Mouse (Mus musculus) embryonic facial prominence, embryonic 15.5 days (tissue): Measurements from ENCODE around the gene Mllt10. TPM values are rescaled to one million over a fixed set of nuclear protein-coding genes. Genes with fewer than 3 reads are reported as not detected.

Source experiments
- ATAC-seq: fragments of 200-750 bp; cut with Nextera tagmentation; 2 replicates; pipeline ENCODE4 v1.8.0; 2017; ENCODE audit warnings: low read depth, moderate TSS enrichment; ENCODE audit not compliant: insufficient number of reproducible peaks, low FRiP score, low TSS enrichment
- H3K27ac ChIP-seq: fragments of 300-500 bp; sonication (generic); replicated peaks from 2 replicates; pipeline ENCODE4 v1.5.1; 2015; ENCODE audit warnings: mild to moderate bottlenecking, inconsistent platforms
- H3K27me3 ChIP-seq: fragments of 300-500 bp; sonication (generic); 2 replicates; pipeline ENCODE4 v1.6.1; 2015; ENCODE audit warnings: inconsistent platforms
- H3K36me3 ChIP-seq: fragments of 300-500 bp; sonication (generic); 2 replicates; pipeline ENCODE4 v1.6.1; 2015; ENCODE audit warnings: mild to moderate bottlenecking, inconsistent platforms
- H3K4me1 ChIP-seq: fragments of 300-500 bp; sonication (generic); 2 replicates; pipeline ENCODE4 v1.6.1; 2015; ENCODE audit warnings: inconsistent platforms
- H3K4me2 ChIP-seq: fragments of 300-500 bp; sonication (generic); replicated peaks from 2 replicates; pipeline ENCODE4 v1.6.1; 2015; ENCODE audit warnings: mild to moderate bottlenecking, inconsistent platforms
- H3K4me3 ChIP-seq: fragments of 300-500 bp; sonication (generic); replicated peaks from 2 replicates; pipeline ENCODE4 v1.5.1; 2015; ENCODE audit warnings: mild to moderate bottlenecking, inconsistent platforms
- H3K9ac ChIP-seq: fragments of 300-500 bp; sonication (generic); 2 replicates; pipeline ENCODE4 v1.6.1; 2015; ENCODE audit warnings: inconsistent platforms
- H3K9me3 ChIP-seq: fragments of 300-500 bp; sonication (generic); replicated peaks from 2 replicates; pipeline ENCODE4 v1.6.1; 2016; ENCODE audit warnings: inconsistent platforms
- WGBS: fragments of 180-500 bp; shearing (Covaris S2); methylation state at CpG from one replicate; pipeline ENCODE4 v1.1.7; 2015; 5-methylcytosine and 5-hydroxymethylcytosine counted together
- polyA plus RNA-seq: library from polyadenylated mRNA; unstranded; fragments of >200 nt; fragmentation: Nextera tagmentation; extraction: Ambion mirVana; gene quantifications from 2 replicates; pipeline ENCODE4 v1.2.1, GENCODE M21; 2015

Gene Mllt10
- polyA plus RNA-seq, 1 experiment from 2014 or later = 70.1 TPM

DNA sequence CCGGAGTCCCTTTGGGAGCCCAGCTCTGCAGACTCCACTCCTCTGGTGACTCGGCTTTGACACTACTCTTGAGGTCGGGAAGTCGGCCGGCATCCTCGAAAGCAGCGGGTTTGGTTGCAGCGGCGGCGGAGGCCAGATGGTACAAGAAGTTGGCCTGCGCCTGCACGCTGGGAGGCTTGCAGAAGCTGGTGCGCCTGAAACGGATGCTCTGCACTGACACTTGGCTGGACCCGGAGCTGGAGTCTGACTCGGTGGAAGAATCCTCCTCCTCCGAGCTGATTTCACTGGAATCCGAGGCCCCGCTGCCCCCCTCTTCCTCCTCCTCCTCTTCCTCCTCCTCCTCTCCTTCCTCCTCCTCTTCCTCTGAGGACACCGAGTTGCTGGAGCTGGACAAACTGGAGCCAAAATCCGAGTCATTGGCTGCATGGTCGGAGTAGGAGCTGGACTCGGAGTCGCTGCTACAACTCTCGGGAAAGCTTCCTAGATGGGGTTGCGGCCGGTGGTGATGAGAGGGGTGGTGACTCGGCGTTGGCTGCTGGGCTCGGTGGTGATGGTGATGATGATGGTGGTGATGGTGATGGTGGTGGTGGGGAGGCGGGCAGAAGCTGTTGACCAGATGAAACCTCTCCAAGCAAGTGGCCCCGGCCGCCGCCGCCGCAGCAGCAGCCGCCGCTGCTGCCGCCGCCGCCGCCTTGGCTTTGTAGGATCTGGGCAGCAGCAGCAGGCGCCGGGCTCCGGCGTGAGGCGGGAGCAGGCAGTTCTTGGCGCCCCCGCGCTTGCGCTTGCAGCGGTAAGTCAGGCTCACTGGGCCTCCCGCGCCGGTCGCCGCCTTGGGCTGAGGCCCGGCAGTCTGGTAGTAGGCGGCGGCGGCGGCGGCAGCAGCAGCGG lies 8.0 kb upstream of the Mllt10 start:
- ATAC-seq = 0 out of 2 replicates have a peak, but pooled peaks have one; percentile 41
- no peaks in the 10 kb centered on the region for H3K27me3 ChIP-seq
- H3K4me3 ChIP-seq = peak overlapping the region; percentile 79
- under 1% methylated on average over 64 of the region's 64 CpGs for WGBS
- H3K4me1 ChIP-seq = peaks cover 49% of the 10 kb centered on the region
- peak overlapping the region; percentile 99 for H3K27ac ChIP-seq
- peak overlapping the region; percentile 96 for H3K9ac ChIP-seq
- H3K9me3 ChIP-seq = no peaks in the 10 kb centered on the region
- H3K4me2 ChIP-seq = peak overlapping the region; percentile 73
- H3K36me3 ChIP-seq = no peaks in the 10 kb centered on the region

DNA sequence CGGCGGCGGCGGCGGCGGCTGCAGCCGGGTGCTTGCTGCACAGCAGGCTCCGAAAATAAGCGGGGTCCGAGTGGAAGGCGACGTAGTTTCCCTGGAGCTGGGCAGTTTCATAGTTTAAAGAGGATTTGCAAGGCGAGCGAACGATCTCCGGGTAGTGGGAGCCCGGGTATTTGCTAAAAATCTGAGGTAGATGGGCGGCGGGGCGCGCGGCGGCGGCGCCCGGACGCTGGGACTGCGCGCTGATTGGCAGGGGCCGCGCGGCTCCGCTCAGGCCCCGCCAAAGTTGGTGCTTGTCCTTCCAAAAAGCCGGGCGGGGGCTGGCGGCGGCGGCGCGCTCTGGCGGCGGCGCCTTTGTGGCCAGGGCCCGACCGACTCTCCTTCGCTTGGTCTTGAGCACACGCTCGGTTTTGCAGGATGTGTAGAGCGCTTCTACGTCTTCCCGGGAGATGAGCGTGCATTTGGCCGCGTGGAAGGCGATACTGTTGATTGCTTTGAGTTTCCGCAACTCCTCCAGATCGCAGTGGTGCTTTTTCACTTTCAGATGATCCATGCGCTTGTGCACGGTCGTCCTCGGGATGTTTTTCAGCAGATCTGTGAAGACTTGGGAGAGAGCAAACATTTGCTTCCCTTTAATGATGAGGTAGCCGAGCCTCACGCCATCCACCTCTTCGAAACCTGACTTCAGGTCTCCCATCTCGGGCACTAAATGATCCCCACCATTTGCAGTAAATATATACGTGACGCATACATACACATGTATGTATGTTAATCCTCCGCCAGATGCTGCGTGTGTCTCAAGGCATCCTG lies 7.2 kb upstream of the Mllt10 start:
- under 1% methylated on average over 70 of the region's 70 CpGs for WGBS
- Histone ChIP-seq H3K36me3 (no peaks in the 10 kb centered on the region), H3K9me3 (no peaks in the 10 kb centered on the region), H3K27ac (peak overlapping the region; percentile 99), H3K9ac (peak overlapping the region; percentile 96), H3K27me3 (no peaks in the 10 kb centered on the region), H3K4me1 (peaks cover 42% of the 10 kb centered on the region), H3K4me3 (peak overlapping the region; percentile 79), H3K4me2 (peak overlapping the region; percentile 73)
- ATAC-seq = peak; percentile 79

GRCm38 (mm10) chr2:18048453-18049075 lies 6.5 kb upstream of the Mllt10 start, which contains the start of gene Skida1:
Gene Skida1 (minus strand): TSS chr2:18049051.
- 0 out of 2 replicates have a peak, but pooled peaks have one; percentile 3 for ATAC-seq
- Histone ChIP-seq H3K9ac (peak within 1 kb of the TSS; percentile 96), H3K9me3 (no peaks in the 10 kb centered on the region), H3K36me3 (no peaks in the 10 kb centered on the region), H3K4me1 (peaks cover 35% of the 10 kb centered on the region), H3K4me3 (peak within 1 kb of the TSS; percentile 79), H3K27me3 (no peaks in the 10 kb centered on the region), H3K27ac (peak within 1 kb of the TSS; percentile 99), H3K4me2 (peak within 1 kb of the TSS; percentile 73)
- WGBS = under 1% methylated on average over 17 of the region's 17 CpGs

GRCm38 (mm10) chr2:18049279-18049821 lies 5.7 kb upstream of the Mllt10 start:
- H3K27me3 ChIP-seq = no peaks in the 10 kb centered on the region
- peak overlapping the region; percentile 99 for H3K27ac ChIP-seq
- no peaks in the 10 kb centered on the region for H3K9me3 ChIP-seq
- H3K4me3 ChIP-seq = peak overlapping the region; percentile 79
- no peak for ATAC-seq
- peaks cover 35% of the 10 kb centered on the region for H3K4me1 ChIP-seq
- WGBS = 5% methylated on average over 11 of the region's 11 CpGs
- peak overlapping the region; percentile 39 for H3K9ac ChIP-seq
- peak overlapping the region; percentile 73 for H3K4me2 ChIP-seq
- H3K36me3 ChIP-seq = no peaks in the 10 kb centered on the region

DNA sequence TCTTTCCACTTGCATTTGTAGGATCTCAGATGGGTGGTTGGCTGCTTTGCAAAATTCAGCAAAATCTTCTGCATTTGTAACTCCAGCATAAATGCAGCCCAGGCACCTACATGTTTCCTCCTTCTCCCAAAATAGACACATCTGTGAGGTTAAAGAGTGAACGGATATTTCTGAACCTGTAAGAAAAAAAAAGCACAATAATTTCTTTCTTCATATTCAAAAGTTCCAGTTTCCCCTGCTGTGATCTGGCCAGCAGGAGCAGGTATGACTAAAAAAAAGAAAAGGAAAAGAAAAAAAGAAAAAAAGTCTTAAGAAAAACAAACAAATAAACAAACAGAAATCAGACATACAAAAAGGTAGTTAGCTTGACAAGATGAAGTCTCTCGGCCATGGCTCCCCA lies 5.0 kb upstream of the Mllt10 start:
- H3K27me3 ChIP-seq = no peaks in the 10 kb centered on the region
- H3K4me3 ChIP-seq = peak overlapping the region; percentile 79
- 0 out of 2 replicates have a peak overlapping the region, but pooled peaks have one; percentile 39 for H3K9ac ChIP-seq
- H3K4me2 ChIP-seq = peak overlapping the region; percentile 73
- H3K36me3 ChIP-seq = no peaks in the 10 kb centered on the region
- ATAC-seq = no peak
- H3K9me3 ChIP-seq = no peaks in the 10 kb centered on the region
- H3K4me1 ChIP-seq = peaks cover 36% of the 10 kb centered on the region
- H3K27ac ChIP-seq = peak overlapping the region; percentile 99
- 27% methylated on average over 2 of the region's 2 CpGs for whole genome bisulfite sequencing

DNA sequence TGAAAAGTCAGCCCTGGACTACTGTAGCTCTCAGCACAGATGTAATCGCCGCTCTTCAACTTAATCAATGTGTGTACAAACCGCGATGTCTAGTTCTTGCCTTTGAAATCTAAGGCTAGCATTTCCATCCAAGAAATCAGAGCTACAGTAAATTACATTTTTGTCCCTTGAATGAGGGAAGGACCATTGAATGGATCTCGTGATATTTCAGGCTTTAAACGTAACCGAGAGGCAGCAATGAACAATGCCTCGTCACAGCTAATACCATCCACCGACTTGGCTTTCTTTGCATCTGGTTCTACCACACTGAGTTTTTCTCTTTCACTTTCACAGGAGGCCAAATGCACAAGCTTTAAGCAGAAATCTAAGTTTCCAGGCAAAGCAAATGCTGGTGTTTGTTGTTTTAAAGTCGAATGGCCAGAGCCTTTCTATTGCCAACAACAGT lies 4.5 kb upstream of the Mllt10 start:
- 13% methylated on average over 10 of the region's 10 CpGs for WGBS
- Histone ChIP-seq H3K4me3 (peak overlapping the region; percentile 79), H3K27me3 (no peaks in the 10 kb centered on the region), H3K27ac (peak overlapping the region; percentile 99), H3K4me1 (peaks cover 37% of the 10 kb centered on the region), H3K36me3 (no peaks in the 10 kb centered on the region), H3K9me3 (no peaks in the 10 kb centered on the region), H3K4me2 (peak overlapping the region; percentile 73), H3K9ac (no peak overlapping the region)
- ATAC-seq = no peak

- peaks cover 31% of the 10 kb centered on the region for H3K4me1 ChIP-seq
- no peaks in the 10 kb centered on the region for H3K36me3 ChIP-seq
- H3K9ac ChIP-seq = no peak overlapping the region
- H3K27ac ChIP-seq = peak overlapping the region; percentile 99
- WGBS = 26% methylated on average over 11 of the region's 11 CpGs
- H3K27me3 ChIP-seq = no peaks in the 10 kb centered on the region
- H3K4me2 ChIP-seq = peak overlapping the region; percentile 73
- H3K9me3 ChIP-seq = no peaks in the 10 kb centered on the region
- ATAC-seq = no peak
- H3K4me3 ChIP-seq = peak overlapping the region; percentile 79
These were observed 3.8 kb upstream of the Mllt10 start for GRCm38 (mm10) chr2:18051026-18051830.

GRCm38 (mm10) chr2:18051831-18052170 lies 3.2 kb upstream of the Mllt10 start:
- H3K27me3 ChIP-seq = no peaks in the 10 kb centered on the region
- H3K9ac ChIP-seq = no peak overlapping the region
- H3K4me3 ChIP-seq = no peak overlapping the region
- ATAC-seq = no peak
- no peak overlapping the region for H3K27ac ChIP-seq
- H3K36me3 ChIP-seq = no peaks in the 10 kb centered on the region
- WGBS = 53% methylated on average over 3 of the region's 3 CpGs
- H3K4me1 ChIP-seq = peaks cover 26% of the 10 kb centered on the region
- no peak overlapping the region for H3K4me2 ChIP-seq
- H3K9me3 ChIP-seq = no peaks in the 10 kb centered on the region

GRCm38 (mm10) chr2:18052581-18052980 lies 2.5 kb upstream of the Mllt10 start:
- H3K4me2 ChIP-seq = no peak overlapping the region
- no peak for ATAC-seq
- no peaks in the 10 kb centered on the region for H3K36me3 ChIP-seq
- no peaks in the 10 kb centered on the region for H3K9me3 ChIP-seq
- H3K27ac ChIP-seq = no peak overlapping the region
- H3K4me1 ChIP-seq = peaks cover 26% of the 10 kb centered on the region
- no peak overlapping the region for H3K9ac ChIP-seq
- H3K4me3 ChIP-seq = no peak overlapping the region
- 72% methylated on average over 3 of the region's 3 CpGs for WGBS
- H3K27me3 ChIP-seq = no peaks in the 10 kb centered on the region

GRCm38 (mm10) chr2:18053243-18053950 lies 1.6 kb upstream of the Mllt10 start:
- Histone ChIP-seq H3K4me1 (peaks cover 26% of the 10 kb centered on the region), H3K36me3 (no peaks in the 10 kb centered on the region), H3K9ac (no peak overlapping the region), H3K9me3 (no peaks in the 10 kb centered on the region), H3K27ac (no peak overlapping the region), H3K27me3 (no peaks in the 10 kb centered on the region), H3K4me3 (no peak overlapping the region), H3K4me2 (no peak overlapping the region)
- 63% methylated on average over 1 of the region's 1 CpGs for WGBS
- ATAC-seq = no peak
